Mouse (Mus musculus) forebrain, embryonic 12.5 days (tissue): ENCODE data around the gene Map6. TPM values are rescaled to one million over a fixed set of nuclear protein-coding genes. Genes with fewer than 3 reads are reported as not detected.

Experiments used
- ATAC-seq: fragments of 200-750 bp; cut with Nextera tagmentation; 2 replicates; pipeline ENCODE4 v1.8.0; 2017; ENCODE audit warnings: moderate TSS enrichment; ENCODE audit not compliant: low FRiP score
- H3K27ac ChIP-seq: fragments of 300-500 bp; sonication (generic); 2 replicates; pipeline ENCODE4 v1.5.1; 2016; ENCODE audit warnings: mild to moderate bottlenecking
- H3K27me3 ChIP-seq: fragments of 300-500 bp; sonication (generic); 2 replicates; pipeline ENCODE4 v1.6.1; 2016; ENCODE audit warnings: mild to moderate bottlenecking
- H3K36me3 ChIP-seq: fragments of 300-500 bp; sonication (generic); replicated peaks from 2 replicates; pipeline ENCODE4 v1.6.1; 2016; ENCODE audit warnings: mild to moderate bottlenecking
- H3K4me1 ChIP-seq: fragments of 300-500 bp; sonication (generic); 2 replicates; pipeline ENCODE4 v1.6.1; 2016
- H3K4me2 ChIP-seq: fragments of 300-500 bp; sonication (generic); 2 replicates; pipeline ENCODE4 v1.6.1; 2016; ENCODE audit warnings: mild to moderate bottlenecking, moderate library complexity
- H3K4me3 ChIP-seq: fragments of 300-500 bp; sonication (generic); replicated peaks from 2 replicates; pipeline ENCODE4 v1.5.1; 2016; ENCODE audit warnings: mild to moderate bottlenecking
- H3K9ac ChIP-seq: fragments of 300-500 bp; sonication (generic); 2 replicates; pipeline ENCODE4 v1.6.1; 2016; ENCODE audit warnings: mild to moderate bottlenecking
- H3K9me3 ChIP-seq: fragments of 300-500 bp; sonication (generic); 2 replicates; pipeline ENCODE4 v1.6.1; 2016
- WGBS: fragments of 180-500 bp; shearing (Covaris S2); methylation state at CpG from one replicate; pipeline ENCODE4 v1.1.7; 2016; 5-methylcytosine and 5-hydroxymethylcytosine counted together
- polyA plus RNA-seq: library from polyadenylated mRNA; unstranded; fragments of >200 nt; fragmentation: Nextera tagmentation; extraction: Ambion mirVana; gene quantifications from 2 replicates; pipeline ENCODE4 v1.2.1, GENCODE M21; 2016

Map6 gene
- polyA plus RNA-seq, 1 experiment from 2014 or later = 63.5 TPM

DNA sequence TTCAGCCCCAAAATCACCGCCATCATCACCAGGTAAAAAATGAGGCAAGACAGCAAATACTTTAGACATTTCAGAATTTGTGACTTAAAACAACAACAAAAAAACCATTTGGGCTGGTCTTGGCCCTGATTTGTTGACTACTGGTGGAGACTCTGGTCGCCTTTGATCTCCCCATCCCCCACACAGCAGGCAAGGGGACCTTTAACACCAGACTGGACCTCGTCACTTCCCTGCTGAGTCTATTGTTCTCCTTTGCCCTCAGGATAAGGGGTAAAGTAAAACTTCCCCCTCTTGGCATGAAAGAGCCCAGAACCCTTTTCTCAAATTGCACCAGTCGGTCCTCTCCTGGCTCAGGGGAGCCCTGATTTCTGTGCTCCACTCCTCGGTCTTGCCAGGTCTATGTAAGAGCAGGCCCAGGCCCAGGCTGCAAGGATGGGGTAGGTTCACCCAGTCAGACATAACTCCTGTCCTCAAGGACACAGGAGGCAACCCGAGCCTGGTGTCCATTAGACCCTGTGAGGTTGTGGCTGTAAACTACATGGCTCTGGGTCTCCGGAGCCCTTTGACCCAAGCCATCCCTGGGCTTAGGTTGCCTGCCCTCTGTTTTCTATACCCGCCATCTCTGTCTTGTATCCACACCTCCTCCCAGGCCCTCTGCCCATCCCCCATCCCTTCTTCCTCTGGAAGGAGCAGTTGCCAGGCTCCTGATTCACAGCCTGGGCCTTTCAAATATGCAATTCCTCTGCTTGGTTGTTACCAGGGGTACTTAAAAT lies 30.2 kb upstream of the Map6 start:
- no peak overlapping the region for H3K9ac ChIP-seq
- H3K27me3 ChIP-seq = peaks cover 22% of the 10 kb centered on the region
- H3K27ac ChIP-seq = no peak overlapping the region
- no peaks in the 10 kb centered on the region for H3K36me3 ChIP-seq
- H3K4me1 ChIP-seq = peaks cover 19% of the 10 kb centered on the region
- no peak overlapping the region for H3K4me2 ChIP-seq
- H3K9me3 ChIP-seq = no peaks in the 10 kb centered on the region
- no peak for ATAC-seq
- 15% methylated on average over 8 of the region's 8 CpGs for WGBS
- no peak overlapping the region for H3K4me3 ChIP-seq

DNA sequence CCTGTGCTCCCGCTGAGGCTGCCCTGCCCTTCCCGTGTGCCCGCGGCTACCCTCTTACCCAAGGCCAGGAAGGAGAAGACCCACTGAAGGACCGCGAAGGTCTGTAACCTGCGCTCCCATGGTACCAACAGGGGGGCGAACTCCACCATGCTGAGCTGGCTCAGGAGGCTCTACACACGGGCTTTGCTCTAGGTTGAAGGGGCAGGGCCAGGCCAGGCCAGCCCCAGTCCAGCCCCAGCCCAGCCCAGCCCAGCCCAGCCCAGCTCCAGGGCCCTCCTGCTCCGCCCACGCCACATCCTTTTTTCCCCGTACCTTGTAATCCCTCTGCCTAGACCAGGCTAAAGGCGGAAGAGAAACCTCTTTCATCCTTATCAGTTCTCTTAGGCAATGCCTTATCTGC lies 28.8 kb upstream of the Map6 start, which contains the start of gene Mogat2:
Gene Mogat2 (minus strand): TSS at position 203 of the 400 bp plus-strand sequence.
- H3K27ac ChIP-seq = no peak within 1 kb of the TSS
- peaks cover 22% of the 10 kb centered on the region for H3K27me3 ChIP-seq
- H3K9me3 ChIP-seq = no peaks in the 10 kb centered on the region
- ATAC-seq = no peak
- H3K4me1 ChIP-seq = peaks cover 19% of the 10 kb centered on the region
- H3K4me3 ChIP-seq = no peak within 1 kb of the TSS
- WGBS = 9% methylated on average over 13 of the region's 13 CpGs
- no peak within 1 kb of the TSS for H3K9ac ChIP-seq
- H3K36me3 ChIP-seq = no peaks in the 10 kb centered on the region
- no peak within 1 kb of the TSS; the same call in 1 of the 2 replicates for H3K4me2 ChIP-seq

- Histone ChIP-seq H3K27ac (no peak overlapping the region), H3K27me3 (peaks cover 22% of the 10 kb centered on the region), H3K9ac (no peak overlapping the region), H3K4me2 (no peak overlapping the region), H3K36me3 (no peaks in the 10 kb centered on the region), H3K9me3 (no peaks in the 10 kb centered on the region), H3K4me1 (peaks cover 14% of the 10 kb centered on the region), H3K4me3 (no peak overlapping the region)
- WGBS = 94% methylated on average over 11 of the region's 11 CpGs
- ATAC-seq = no peak
These were observed 25.1 kb upstream of the Map6 start for GRCm38 (mm10) chr7:99242097-99242496.

DNA sequence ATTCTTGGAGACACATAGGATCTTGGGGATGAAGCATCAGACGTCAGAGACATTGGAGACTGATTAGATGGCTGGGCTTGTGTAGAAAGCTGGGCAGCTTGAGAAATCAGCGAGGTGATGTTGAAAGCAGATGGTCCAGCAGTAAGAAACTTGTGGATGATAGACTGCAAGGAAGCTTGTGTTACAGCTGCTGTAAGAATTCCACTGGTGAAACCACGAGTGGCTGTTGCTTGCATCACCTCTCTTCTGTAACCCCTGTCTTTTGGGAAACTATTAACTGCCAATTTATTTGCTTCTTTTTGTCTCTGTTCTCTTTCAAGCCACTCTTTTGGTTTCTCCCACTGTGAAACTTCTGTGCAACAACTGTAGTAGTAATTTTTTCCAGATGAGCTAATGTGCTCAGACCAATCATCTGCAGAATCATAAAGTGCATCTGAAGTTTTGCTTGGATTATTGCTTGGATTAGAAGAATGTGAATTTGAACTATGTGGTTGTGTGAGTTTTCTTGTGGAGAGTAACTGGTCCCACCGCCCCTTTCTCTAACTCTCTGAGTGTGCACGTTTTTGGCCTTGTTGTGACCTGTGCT lies 19.0 kb upstream of the Map6 start:
- Histone ChIP-seq H3K4me1 (peaks cover 3% of the 10 kb centered on the region), H3K4me2 (no peak overlapping the region), H3K4me3 (no peak overlapping the region), H3K36me3 (no peaks in the 10 kb centered on the region), H3K9ac (no peak overlapping the region), H3K9me3 (no peaks in the 10 kb centered on the region), H3K27me3 (peaks cover 24% of the 10 kb centered on the region), H3K27ac (no peak overlapping the region)
- 41% methylated on average over 5 of the region's 5 CpGs for WGBS
- no peak for ATAC-seq

DNA sequence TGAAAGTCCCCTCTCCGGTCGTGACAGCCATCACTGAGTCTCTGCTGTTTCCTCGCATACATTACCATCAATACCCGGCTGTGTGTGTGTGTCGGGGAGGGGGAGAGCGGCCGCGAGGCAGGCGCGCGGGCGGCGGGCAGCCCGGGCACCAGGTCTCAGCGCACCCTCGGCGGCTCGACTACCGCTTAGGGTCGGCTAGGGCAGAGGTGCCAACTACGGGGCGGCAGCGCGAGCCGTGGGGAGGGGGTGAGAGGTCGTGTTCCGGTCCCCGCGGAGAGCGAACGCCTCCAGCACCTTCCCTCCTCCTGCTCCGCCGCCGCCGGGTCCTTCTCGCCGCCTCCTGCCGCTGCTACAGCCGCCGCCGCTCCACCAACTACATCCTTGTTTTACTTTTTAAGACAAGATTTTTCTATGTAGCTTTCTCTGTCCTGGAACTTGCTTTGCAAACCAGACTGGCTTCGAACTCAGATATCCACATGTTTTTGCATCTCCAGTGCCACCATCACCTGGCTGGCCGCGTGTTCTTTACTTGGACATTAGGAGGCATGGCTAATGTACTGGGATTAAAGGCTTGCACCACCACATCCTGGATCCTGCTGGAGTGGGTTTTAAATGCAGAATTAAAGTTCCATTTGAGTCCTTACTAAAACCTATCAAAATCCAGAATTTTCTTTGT lies 18.2 kb upstream of the Map6 start:
- WGBS = under 1% methylated on average over 29 of the region's 44 CpGs
- Histone ChIP-seq H3K36me3 (no peaks in the 10 kb centered on the region), H3K9me3 (no peaks in the 10 kb centered on the region), H3K27ac (no peak overlapping the region), H3K4me2 (peak overlapping the region; percentile 73), H3K4me3 (peak overlapping the region; percentile 44), H3K27me3 (peaks cover 24% of the 10 kb centered on the region), H3K9ac (peak overlapping the region; percentile 51), H3K4me1 (peaks cover 3% of the 10 kb centered on the region)
- ATAC-seq = peak; percentile 59

DNA sequence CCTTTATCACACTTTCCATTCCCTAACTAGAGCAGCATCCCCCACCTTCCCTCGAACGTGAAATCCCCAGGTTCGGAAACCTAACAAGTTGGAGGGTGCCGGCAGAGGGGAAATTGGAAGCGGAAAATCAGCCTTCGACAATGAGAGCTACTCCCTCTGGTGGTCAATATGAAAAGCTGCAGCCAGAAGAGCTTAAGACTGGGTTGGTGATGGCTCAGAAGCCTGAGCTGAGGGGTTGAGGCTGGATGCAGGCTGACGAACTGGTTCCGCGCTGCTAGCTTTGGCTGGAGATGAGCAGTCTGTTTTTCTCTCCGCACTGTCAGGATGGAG lies 17.7 kb upstream of the Map6 start:
- Histone ChIP-seq H3K4me3 (peak overlapping the region; percentile 44; the same call in 1 of the 2 replicates), H3K4me1 (peaks cover 3% of the 10 kb centered on the region), H3K36me3 (no peaks in the 10 kb centered on the region), H3K27me3 (peaks cover 24% of the 10 kb centered on the region), H3K27ac (no peak overlapping the region), H3K9me3 (no peaks in the 10 kb centered on the region), H3K9ac (no peak overlapping the region), H3K4me2 (peak overlapping the region; percentile 73)
- WGBS = 2% methylated on average over 10 of the region's 10 CpGs
- peak; percentile 58 for ATAC-seq

DNA sequence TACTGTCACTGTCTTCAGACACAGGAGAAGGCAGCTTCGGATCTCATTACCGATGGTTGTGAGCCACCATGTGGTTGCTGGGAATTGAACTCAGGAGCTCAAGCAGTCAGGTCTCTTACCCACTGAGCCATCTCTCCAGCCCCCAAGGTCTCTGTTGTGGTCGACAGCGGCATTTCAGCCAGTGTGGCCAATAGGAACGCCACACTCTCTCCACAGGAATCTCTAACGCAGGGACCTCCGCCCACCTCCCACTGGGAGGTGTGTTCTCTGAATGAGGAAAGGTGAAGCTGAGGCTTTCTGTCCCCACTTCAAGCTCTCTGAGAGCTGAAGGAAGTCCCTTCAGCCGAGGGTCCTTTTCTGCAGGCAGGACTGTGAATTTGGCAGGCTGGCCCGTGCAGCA lies 16.9 kb upstream of the Map6 start:
- Histone ChIP-seq H3K9me3 (no peaks in the 10 kb centered on the region), H3K4me3 (no peak overlapping the region), H3K27ac (no peak overlapping the region), H3K4me2 (no peak overlapping the region), H3K4me1 (peaks cover 3% of the 10 kb centered on the region), H3K27me3 (peaks cover 24% of the 10 kb centered on the region), H3K36me3 (no peaks in the 10 kb centered on the region), H3K9ac (no peak overlapping the region)
- WGBS = 36% methylated on average over 9 of the region's 9 CpGs
- ATAC-seq = no peak

DNA sequence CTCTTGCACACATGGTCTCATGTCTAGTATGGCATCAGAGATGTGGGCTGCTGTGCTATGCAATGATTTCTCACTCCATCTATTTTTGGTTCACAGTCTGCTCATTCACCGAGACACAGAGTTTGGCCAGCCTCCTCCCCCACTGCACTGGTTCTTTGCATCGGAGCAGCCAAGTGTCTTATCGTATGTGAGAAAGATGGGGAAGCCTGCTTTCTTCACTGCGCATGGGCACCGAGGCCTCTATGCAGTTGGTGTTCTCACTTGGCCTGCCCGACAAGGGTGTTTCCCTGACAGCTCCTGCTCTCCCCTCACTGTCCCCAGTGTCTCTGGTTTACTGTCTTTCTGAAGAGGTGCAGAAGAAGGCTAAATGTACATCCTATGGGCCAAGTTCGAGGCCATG lies 12.2 kb upstream of the Map6 start:
- Histone ChIP-seq H3K4me2 (no peak overlapping the region), H3K9ac (no peak overlapping the region), H3K9me3 (no peaks in the 10 kb centered on the region), H3K4me1 (no peaks in the 10 kb centered on the region), H3K27me3 (peaks cover 10% of the 10 kb centered on the region; the same call in 1 of the 2 replicates), H3K4me3 (no peak overlapping the region), H3K27ac (no peak overlapping the region), H3K36me3 (no peaks in the 10 kb centered on the region)
- ATAC-seq = no peak
- WGBS = 92% methylated on average over 7 of the region's 7 CpGs

DNA sequence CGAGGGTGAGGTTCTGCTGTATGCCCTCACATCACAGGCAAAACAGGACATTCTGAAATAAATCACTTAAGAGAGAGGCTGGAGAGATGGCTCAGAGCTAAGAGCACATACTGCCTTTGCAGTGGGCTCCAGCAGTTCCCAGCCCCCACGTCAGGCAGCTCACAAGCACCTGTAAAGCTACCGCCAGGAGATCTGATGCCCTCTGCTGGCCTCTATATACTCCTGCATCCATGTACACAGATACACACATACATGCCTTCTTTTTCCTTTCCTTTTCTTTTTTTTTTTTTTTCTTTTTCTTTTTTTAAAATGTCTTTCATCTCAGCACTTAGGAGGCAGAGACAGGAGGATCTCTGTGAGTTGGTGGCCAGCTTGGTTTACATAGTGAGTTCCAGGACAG lies 5.3 kb upstream of the Map6 start:
- WGBS = 48% methylated on average over 3 of the region's 3 CpGs
- H3K36me3 ChIP-seq = no peaks in the 10 kb centered on the region
- H3K4me1 ChIP-seq = peaks cover 5% of the 10 kb centered on the region
- no peak overlapping the region for H3K4me3 ChIP-seq
- H3K27ac ChIP-seq = no peak overlapping the region
- H3K9me3 ChIP-seq = no peaks in the 10 kb centered on the region
- ATAC-seq = no peak
- H3K9ac ChIP-seq = no peak overlapping the region
- H3K4me2 ChIP-seq = no peak overlapping the region
- H3K27me3 ChIP-seq = peaks cover 7% of the 10 kb centered on the region

GRCm38 (mm10) chr7:99263509-99263908 lies 3.7 kb upstream of the Map6 start:
- WGBS = 77% methylated on average over 4 of the region's 4 CpGs
- Histone ChIP-seq H3K4me2 (no peak overlapping the region), H3K4me1 (peaks cover 16% of the 10 kb centered on the region), H3K4me3 (no peak overlapping the region), H3K27me3 (peaks cover 7% of the 10 kb centered on the region), H3K9ac (no peak overlapping the region), H3K27ac (no peak overlapping the region), H3K9me3 (no peaks in the 10 kb centered on the region), H3K36me3 (no peaks in the 10 kb centered on the region)
- no peak for ATAC-seq

- no peak overlapping the region for H3K27ac ChIP-seq
- H3K4me1 ChIP-seq = peaks cover 25% of the 10 kb centered on the region
- no peak overlapping the region for H3K9ac ChIP-seq
- no peak for ATAC-seq
- peaks cover 16% of the 10 kb centered on the region for H3K27me3 ChIP-seq
- no peak overlapping the region for H3K4me2 ChIP-seq
- H3K9me3 ChIP-seq = no peaks in the 10 kb centered on the region
- H3K4me3 ChIP-seq = no peak overlapping the region
- H3K36me3 ChIP-seq = no peaks in the 10 kb centered on the region
These were observed 2.6 kb upstream of the Map6 start for GRCm38 (mm10) chr7:99264597-99264996.

GRCm38 (mm10) chr7:99267897-99268505 lies 754 bp downstream of the Map6 start:
- Histone ChIP-seq H3K4me3 (peak overlapping the region; percentile 79), H3K4me1 (peaks cover 49% of the 10 kb centered on the region), H3K27ac (peak overlapping the region; percentile 98), H3K36me3 (no peaks in the 10 kb centered on the region), H3K9ac (peak overlapping the region; percentile 83), H3K9me3 (no peaks in the 10 kb centered on the region), H3K4me2 (peak overlapping the region; percentile 96), H3K27me3 (peaks cover 19% of the 10 kb centered on the region)
- WGBS = 1% methylated on average over 59 of the region's 59 CpGs
- peak; percentile 92 for ATAC-seq
